Mouse (Mus musculus): ENCODE measurements at regions not wholly inside any gene's neighbourhood (a gene's known extent, or its start where the extent isn't known, plus 50 kb on each side); places are given as distances from the start of the nearest gene placed in this dataset.

DNA sequence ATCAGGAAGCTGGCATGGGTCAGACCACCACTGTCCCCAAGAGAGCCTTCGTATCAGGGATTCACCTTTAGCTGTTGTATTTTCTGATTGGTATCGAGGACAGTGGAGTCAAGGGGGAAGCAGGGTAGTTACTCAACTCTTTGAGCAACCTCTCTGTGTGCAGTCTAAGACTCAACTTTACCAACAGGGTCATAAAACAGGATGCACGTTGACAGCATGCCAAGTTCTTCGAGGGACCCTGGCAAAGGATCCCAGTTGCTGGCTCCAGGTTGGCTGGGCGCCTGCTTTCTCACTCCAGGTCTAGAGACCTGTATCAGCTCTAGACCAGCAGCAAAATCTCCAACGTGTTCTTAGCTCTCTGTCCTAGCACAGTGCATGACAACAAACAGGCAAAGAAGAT, 163.9 kb upstream of the Ado start:
- no peak for TF ChIP-seq CTCF (IDR thresholded peaks at IDR 0.05)
- DNase-seq (ENCODE audit: low read depth, low spot score) (no peak), ATAC-seq (no peak)
- ChIA-PET CTCF (interaction anchor here (0.8 to 1.3 kb wide), 2 partner anchors 11 to 176 kb away, joined by 3 read pairs; no protein-coding TSS in a partner anchor), POLR2A (no interaction called here)
- no peaks in the 10 kb centered on the region for H3K27me3 ChIP-seq
- in situ Hi-C loops (cut with MboI; ENCODE audit: low pct_unique_long_range_greater_than_20kb), result no loop called here

DNA sequence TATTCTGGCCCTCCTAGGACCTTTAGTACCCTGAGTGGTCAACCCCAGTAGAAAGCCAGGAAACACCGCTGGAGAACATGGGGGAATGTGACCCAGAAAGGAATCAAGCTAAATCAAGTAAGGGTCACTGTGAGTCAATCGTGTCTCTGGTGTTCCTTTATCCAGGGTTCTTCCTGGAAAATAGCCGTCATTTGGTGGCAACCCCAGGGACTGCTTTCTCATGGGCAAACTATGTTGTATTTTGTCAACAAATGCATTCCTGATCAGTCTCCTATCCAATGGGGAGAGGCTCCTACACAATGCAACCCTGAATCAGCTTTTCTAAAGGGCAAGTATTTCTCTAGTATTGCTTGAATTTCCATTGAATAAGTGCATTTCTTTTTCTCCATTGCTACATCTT, 163.2 kb upstream of the Ado start:
- CTCF ChIA-PET, result interaction anchor here (1.3 kb wide), 1 partner anchor 176 kb away, joined by 3 read pairs; no protein-coding TSS in a partner anchor
- in situ Hi-C loops (cut with MboI; ENCODE audit: low pct_unique_long_range_greater_than_20kb), result no loop called here
- no peak for ATAC-seq
- H3K27me3 ChIP-seq, result no peaks in the 10 kb centered on the region
- no peak for DNase-seq (ENCODE audit: low read depth, low spot score)
- POLR2A ChIA-PET, result no interaction called here
- no peak for TF ChIP-seq CTCF (IDR thresholded peaks at IDR 0.05)

DNA sequence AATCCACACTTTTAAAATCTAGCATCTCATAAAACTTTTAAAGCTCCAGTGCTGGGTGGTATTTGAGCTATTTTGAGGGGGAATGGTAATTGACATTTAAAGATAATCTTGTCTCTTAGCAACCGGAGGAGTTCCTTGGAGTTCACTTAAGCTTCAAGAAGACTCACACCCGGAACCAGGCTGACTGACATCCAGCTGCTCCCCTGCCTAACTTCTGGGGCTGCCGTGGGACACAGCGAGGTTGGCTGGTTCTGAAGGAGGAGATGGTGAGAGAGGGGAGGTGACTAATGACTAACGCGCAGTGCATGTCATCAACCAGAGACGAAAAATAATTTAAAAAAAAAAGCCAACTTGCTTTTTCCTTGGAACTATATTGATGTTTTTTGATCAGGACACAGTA, 157.7 kb upstream of the Ado start:
- no peak for TF ChIP-seq CTCF (IDR thresholded peaks at IDR 0.05)
- POLR2A ChIA-PET, result no interaction called here
- in situ Hi-C loops (cut with MboI; ENCODE audit: low pct_unique_long_range_greater_than_20kb), result no loop called here
- DNase-seq (ENCODE audit: low read depth, low spot score) (no peak), ATAC-seq (no peak)
- CTCF ChIA-PET, result no interaction called here
- H3K27me3 ChIP-seq, result no peaks in the 10 kb centered on the region

DNA sequence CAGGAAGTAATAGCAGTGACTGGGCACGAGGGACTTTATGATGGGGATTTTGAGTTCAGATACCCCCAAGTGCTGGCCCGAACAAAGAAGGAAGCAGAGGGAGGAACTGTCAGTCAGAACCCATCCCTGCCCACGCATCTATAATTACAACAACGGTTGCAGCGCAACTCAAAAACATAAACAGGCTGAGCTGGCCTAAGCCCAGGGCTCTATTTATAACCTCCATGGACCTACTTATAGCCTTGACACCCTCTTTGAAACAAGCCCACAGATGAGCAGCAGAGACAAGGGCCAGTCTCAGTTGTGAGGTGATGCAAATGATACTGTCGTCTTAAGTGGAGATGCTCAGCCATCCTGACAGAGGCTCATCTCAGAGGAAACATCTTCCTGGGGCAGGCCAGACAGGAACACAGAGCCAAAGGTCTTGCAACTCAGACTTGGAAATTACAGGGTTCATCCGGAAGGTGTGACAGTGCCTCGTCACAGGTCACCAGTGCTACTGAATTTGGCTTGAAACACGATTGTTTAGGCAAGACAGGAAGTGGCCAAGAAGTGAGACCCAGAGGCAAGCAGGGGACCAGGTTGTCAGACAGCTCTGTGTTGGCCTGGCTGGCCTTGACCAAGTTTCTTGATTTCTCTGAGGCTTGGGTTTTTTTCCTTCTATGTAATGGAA, 154.2 kb upstream of the Ado start:
- in situ Hi-C loops (cut with MboI; ENCODE audit: low pct_unique_long_range_greater_than_20kb), result no loop called here
- ChIA-PET POLR2A (no interaction called here), CTCF (interaction anchor here (0.8 kb wide), 1 partner anchor 70 kb away, joined by 3 read pairs; no protein-coding TSS in a partner anchor)
- H3K27me3 ChIP-seq, result no peaks in the 10 kb centered on the region
- no peak for TF ChIP-seq CTCF (IDR thresholded peaks at IDR 0.05)
- DNase-seq (ENCODE audit: low read depth, low spot score), result no peak
- no peak for ATAC-seq

DNA sequence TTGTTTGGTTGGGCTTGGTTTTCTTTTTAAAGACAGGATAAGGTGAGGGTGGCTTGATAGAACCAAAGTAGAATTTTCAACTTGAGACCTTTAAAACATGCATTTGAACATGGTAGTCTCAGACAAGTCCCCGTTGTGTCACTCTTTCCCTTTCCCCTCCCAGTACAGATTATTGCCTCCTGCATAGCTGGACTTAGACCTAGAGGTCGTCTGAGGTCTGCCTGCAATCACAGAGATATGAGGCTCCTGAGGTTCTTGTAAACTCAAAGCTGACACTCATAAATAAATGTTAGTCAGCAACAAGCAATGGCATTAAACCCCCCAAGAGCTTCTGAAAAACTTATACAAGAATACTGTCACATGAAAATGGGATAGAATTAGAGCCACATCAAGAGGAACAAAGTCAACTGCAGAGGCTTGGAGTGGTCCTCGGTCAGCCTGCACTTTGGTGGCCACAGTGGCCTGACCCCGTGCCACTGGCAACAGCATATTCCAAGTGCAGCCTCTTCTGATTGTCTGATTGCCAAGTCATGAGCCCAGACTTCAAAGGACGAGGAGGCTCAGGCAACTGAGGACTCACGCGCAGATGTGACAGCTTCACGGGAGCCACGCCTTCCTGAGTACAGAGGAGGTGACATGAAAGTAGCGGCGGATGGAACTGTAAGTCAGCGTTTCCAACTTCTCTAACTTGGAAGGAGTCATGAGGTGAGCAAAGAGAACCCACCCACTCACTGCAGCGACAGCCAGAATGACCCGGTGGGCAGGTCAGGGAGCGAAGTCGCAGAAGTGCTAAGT, 148.8 kb upstream of the Ado start:
- ChIA-PET CTCF (interaction anchor here (1.1 kb wide), 1 partner anchor 11 kb away, joined by 3 read pairs; no protein-coding TSS in a partner anchor), POLR2A (interaction anchor here (0.6 kb wide), 1 partner anchor 12 kb away, joined by 3 read pairs; no protein-coding TSS in a partner anchor)
- TF ChIP-seq CTCF (IDR thresholded peaks at IDR 0.05), result no peak
- DNase-seq (ENCODE audit: low read depth, low spot score), result no peak
- no peaks in the 10 kb centered on the region for H3K27me3 ChIP-seq
- in situ Hi-C loops (cut with MboI; ENCODE audit: low pct_unique_long_range_greater_than_20kb), result no loop called here
- ATAC-seq, result no peak

DNA sequence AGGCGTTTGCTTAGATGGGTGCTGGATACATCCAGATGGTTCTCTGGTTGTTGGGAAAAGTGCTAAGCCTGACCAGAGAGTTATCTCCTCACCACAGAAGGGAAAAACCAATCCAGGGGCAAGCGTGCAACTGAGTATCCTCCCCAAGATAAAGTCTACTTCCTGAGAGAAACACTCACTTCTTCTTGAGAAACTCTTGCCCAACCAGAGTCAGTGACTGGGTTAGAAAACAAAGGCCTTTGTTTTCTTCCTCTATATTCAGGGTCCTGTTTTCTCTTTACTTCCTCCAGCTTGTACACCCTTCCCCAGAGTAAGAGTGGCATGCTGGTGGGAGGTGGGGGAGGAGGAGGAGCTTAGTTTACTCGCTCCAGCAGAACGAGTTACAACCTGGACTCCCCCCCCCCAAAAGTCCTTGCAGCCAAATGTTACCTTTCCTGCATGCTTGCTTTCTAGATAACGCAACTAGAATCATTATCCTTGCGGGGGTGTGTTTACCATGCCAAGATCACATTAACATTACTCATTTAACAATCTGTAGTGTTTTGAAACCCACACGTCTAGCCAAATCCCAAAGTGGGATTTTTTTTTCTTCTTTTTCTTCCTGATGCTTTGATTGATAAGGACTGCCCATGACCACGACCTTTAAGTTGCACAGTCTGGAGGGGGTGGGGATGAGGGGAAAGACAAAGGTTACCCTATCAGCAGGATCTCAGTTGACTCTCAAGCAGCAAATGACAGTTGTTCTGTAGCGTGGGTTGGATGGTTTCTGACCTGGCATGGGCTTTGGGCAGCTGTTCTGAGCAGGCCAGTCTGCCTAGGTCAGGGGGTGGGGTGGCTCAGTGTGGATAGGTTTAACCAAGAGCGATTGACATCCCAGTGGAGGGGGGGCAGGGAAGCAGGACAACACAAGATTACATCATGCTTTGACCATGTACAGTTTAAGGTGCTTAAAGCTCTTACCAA, 147.4 kb upstream of the Ado start:
- DNase-seq (ENCODE audit: low read depth, low spot score), result no peak
- ChIA-PET POLR2A (interaction anchor here (0.5 to 0.6 kb wide), 2 partner anchors 12 to 103 kb away, joined by 3 read pairs; no protein-coding TSS in a partner anchor), CTCF (no interaction called here)
- TF ChIP-seq CTCF (IDR thresholded peaks at IDR 0.05), result no peak
- no peak for ATAC-seq
- H3K27me3 ChIP-seq, result no peaks in the 10 kb centered on the region
- in situ Hi-C loops (cut with MboI; ENCODE audit: low pct_unique_long_range_greater_than_20kb), result no loop called here

DNA sequence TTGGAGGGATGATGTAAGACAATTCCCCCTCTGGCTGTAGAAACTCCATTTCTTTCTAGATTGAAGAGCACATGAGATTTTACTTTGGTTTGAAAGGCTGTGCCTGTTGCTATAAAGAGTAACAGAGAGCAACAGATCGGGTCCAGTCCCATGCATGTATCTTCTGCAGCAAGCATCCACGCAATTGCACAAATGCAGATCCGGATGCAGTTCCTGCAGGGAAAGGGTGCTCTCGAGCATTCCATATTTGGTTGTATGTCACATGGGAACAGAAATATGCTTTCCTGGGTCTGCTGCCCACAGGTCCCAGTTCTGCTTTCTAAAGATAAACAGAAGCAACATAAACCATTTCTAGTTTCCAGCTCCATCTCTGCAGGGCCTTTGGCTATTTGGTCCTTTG, 146.0 kb upstream of the Ado start:
- TF ChIP-seq CTCF (IDR thresholded peaks at IDR 0.05), result no peak
- ChIA-PET CTCF (interaction anchor here (0.8 to 1.0 kb wide), 2 partner anchors 9 to 11 kb away, joined by 3 read pairs; no protein-coding TSS in a partner anchor), POLR2A (no interaction called here)
- no peak for DNase-seq (ENCODE audit: low read depth, low spot score)
- H3K27me3 ChIP-seq, result no peaks in the 10 kb centered on the region
- in situ Hi-C loops (cut with MboI; ENCODE audit: low pct_unique_long_range_greater_than_20kb), result no loop called here
- ATAC-seq, result no peak

DNA sequence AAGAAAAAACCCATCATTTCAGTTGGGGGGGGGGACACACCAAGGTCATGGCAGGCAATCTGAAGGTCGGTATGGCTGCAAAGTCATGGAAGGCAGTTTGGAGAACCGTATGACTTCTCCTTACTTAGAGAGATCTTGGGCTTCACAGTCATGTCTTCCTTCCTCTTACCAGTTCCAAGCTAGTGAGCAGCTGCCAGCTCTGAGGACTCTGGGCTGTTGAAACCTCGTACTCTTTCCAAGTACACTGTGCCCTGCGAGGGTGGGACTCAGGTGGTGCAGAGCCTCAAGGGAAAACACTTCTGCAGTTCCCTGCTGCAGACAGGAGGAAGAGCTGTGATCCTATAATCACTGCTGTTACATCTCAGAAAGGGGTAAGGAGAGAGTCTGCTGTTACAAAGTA, 144.8 kb upstream of the Ado start:
- no peak for DNase-seq (ENCODE audit: low read depth, low spot score)
- no peaks in the 10 kb centered on the region for H3K27me3 ChIP-seq
- no peak for ATAC-seq
- ChIA-PET POLR2A (no interaction called here), CTCF (no interaction called here)
- no peak for TF ChIP-seq CTCF (IDR thresholded peaks at IDR 0.05)
- in situ Hi-C loops (cut with MboI; ENCODE audit: low pct_unique_long_range_greater_than_20kb), result no loop called here

DNA sequence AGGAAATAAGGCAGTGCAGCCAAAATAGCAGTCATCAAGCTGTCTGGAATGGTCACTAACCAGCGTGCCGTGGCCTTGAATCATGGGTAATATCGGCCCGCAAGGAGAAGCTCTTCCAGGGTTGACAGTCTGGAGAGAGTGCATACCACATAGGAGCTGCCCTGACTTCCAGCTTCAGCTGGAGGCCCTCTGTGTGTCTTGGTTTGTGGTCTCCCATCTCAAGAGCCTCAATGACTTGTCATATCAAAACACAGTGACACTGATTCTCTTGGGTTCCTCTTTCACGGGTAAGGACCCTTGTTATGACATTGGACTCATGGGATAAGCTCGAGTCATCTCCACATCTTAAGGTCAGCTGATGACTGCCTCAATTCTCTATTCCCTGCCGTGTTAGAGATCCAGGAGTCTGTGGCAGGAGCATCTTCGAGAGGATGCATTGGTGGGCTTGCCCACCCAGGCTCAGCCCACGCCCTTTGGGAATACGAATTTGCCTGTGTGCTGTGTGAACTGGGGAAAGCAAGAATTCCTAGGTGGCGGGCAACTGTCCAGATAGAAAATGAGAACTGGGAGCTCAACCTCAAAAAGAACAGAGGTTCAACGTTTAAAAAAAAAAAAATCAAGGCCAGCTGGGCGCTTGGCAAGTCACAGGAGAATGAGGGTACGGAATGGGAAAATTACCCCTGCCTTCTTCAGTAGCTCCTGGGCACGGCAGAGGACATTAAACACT, 141.4 kb upstream of the Ado start:
- CTCF ChIA-PET, result no interaction called here
- in situ Hi-C loops (cut with MboI; ENCODE audit: low pct_unique_long_range_greater_than_20kb), result no loop called here
- POLR2A ChIA-PET, result no interaction called here
- DNase-seq (ENCODE audit: low read depth, low spot score), result no peak
- no peaks in the 10 kb centered on the region for H3K27me3 ChIP-seq
- TF ChIP-seq CTCF (IDR thresholded peaks at IDR 0.05), result no peak
- ATAC-seq, result no peak

DNA sequence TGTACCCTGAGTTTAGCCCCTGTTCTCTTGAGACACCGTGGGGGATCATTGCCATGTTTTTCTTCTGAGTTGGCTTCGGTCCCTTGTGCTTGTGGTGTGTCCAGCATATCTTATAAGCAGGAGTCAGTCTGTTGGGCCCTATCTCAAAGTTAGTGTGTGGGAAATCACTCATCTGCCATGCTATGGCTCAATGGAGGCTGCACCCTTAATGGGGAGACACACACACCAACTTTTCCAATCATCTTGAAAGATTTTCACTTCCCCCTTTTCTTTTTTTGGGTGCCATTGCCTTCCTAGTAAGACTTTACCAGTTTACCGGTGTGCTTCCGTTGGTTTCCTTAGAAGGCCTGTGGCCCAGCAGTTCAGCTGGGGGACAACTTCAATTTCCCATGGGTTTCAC, 130.6 kb upstream of the Ado start:
- H3K27me3 ChIP-seq, result no peaks in the 10 kb centered on the region
- CTCF ChIA-PET, result no interaction called here
- no peak for ATAC-seq
- in situ Hi-C loops (cut with MboI; ENCODE audit: low pct_unique_long_range_greater_than_20kb), result no loop called here
- TF ChIP-seq CTCF (IDR thresholded peaks at IDR 0.05), result no peak
- POLR2A ChIA-PET, result no interaction called here
- DNase-seq (ENCODE audit: low read depth, low spot score), result no peak
